Mouse (Mus musculus) CH12.LX (cell line): ENCODE results near the gene Tulp1. TPM values are rescaled to one million over a fixed set of nuclear protein-coding genes. Genes with fewer than 3 reads are reported as not detected.

ENCODE experiments used
- DNase-seq: peaks from one replicate; pipeline ENCODE4 v3.0.0-alpha.2; 2013; ENCODE audit errors: extremely low read depth
- H3K27ac ChIP-seq: 2 replicates; pipeline ENCODE4 v1.5.1; 2012; ENCODE audit warnings: low read depth, mild to moderate bottlenecking, control low read depth, moderate library complexity; ENCODE audit not compliant: insufficient read depth
- H3K27me3 ChIP-seq: replicated peaks from 2 replicates; pipeline ENCODE3; 2012; ENCODE audit warnings: inconsistent platforms
- H3K36me3 ChIP-seq, 2 experiments: replicated peaks in 1 of 2; 2 replicates each; pipeline versions ENCODE3 to v1.6.1; 2012; ENCODE audit warnings: inconsistent platforms in 1 of 2, low read length in 1 of 2, mild to moderate bottlenecking in 1 of 2, mixed read lengths in 1 of 2, moderate library complexity in 1 of 2; ENCODE audit not compliant: control insufficient read depth in 1 of 2, insufficient read depth in 1 of 2
- H3K4me1 ChIP-seq, 2 experiments: 2 replicates each; pipeline ENCODE4 v1.6.1; 2012; ENCODE audit warnings: inconsistent platforms in 1 of 2, moderate library complexity in 1 of 2; ENCODE audit not compliant: insufficient read depth in 2 of 2, control insufficient read depth in 1 of 2
- H3K4me2 ChIP-seq: 2 replicates; pipeline ENCODE4 v1.6.1; 2012; ENCODE audit warnings: low read depth, mild to moderate bottlenecking, control low read depth; ENCODE audit not compliant: poor library complexity, insufficient read depth, severe bottlenecking
- H3K4me3 ChIP-seq, 3 experiments: fragments of 150-350 bp in 1 of 3; sonication (generic) in 1 of 3; replicated peaks in 1 of 3; 2 replicates each; pipeline versions ENCODE3 to v1.5.1; 2011 to 2012; ENCODE audit warnings: low read depth in 2 of 3, low read length in 2 of 3, mild to moderate bottlenecking in 2 of 3, moderate library complexity in 2 of 3, control low read depth in 1 of 3, improper control_type of control experiment in 1 of 3, inconsistent platforms in 1 of 3, mixed read lengths in 1 of 3; ENCODE audit not compliant: poor library complexity in 1 of 3
- H3K79me2 ChIP-seq: replicated peaks from 2 replicates; pipeline ENCODE4 v1.6.1; 2012; ENCODE audit warnings: mild to moderate bottlenecking, moderate library complexity; ENCODE audit not compliant: control insufficient read depth, poor library complexity, insufficient read depth, severe bottlenecking; ENCODE audit errors: extremely low read depth
- H3K9ac ChIP-seq: 2 replicates; pipeline ENCODE4 v1.6.1; 2012; ENCODE audit warnings: low read depth, mild to moderate bottlenecking, control low read depth, moderate library complexity; ENCODE audit not compliant: insufficient read depth
- H3K9me3 ChIP-seq: replicated peaks from 2 replicates; pipeline ENCODE3; 2012; ENCODE audit warnings: low read length, inconsistent platforms, mixed read lengths
- BHLHE40 ChIP-seq: IDR thresholded peaks from 2 replicates; pipeline ENCODE4 v1.6.1; 2011; ENCODE audit warnings: mild to moderate bottlenecking, low read depth, low read length, improper control_type of control experiment
- CTCF ChIP-seq, 2 experiments: IDR thresholded peaks in 1 of 2; conservative IDR thresholded peaks in 1 of 2; 2 replicates each; pipeline ENCODE4 v1.5.1; 2011 to 2012; ENCODE audit warnings: low read depth in 2 of 2, low read length in 2 of 2, improper control_type of control experiment in 1 of 2, inconsistent platforms in 1 of 2, mild to moderate bottlenecking in 1 of 2, moderate library complexity in 1 of 2
- E2F4 ChIP-seq: IDR thresholded peaks from 2 replicates; pipeline ENCODE4 v1.6.1; 2011; ENCODE audit warnings: low read depth, low read length, improper control_type of control experiment; ENCODE audit not compliant: insufficient replicate concordance
- ELF1 ChIP-seq: IDR thresholded peaks from 2 replicates; pipeline ENCODE4 v1.6.1; 2014; ENCODE audit warnings: low read depth, mild to moderate bottlenecking, inconsistent platforms, low read length, improper control_type of control experiment
- HCFC1 ChIP-seq: IDR thresholded peaks from 2 replicates; pipeline ENCODE4 v1.6.1; 2012; ENCODE audit warnings: low read depth, mild to moderate bottlenecking, inconsistent platforms, low read length, improper control_type of control experiment
- JUND ChIP-seq: conservative IDR thresholded peaks from 2 replicates; pipeline ENCODE4 v1.6.1; 2011; ENCODE audit warnings: low read depth, low read length, improper control_type of control experiment
- KAT2A ChIP-seq: IDR thresholded peaks from 2 replicates; pipeline ENCODE4 v1.6.1; 2012; ENCODE audit warnings: low read length, improper control_type of control experiment, inconsistent platforms; ENCODE audit not compliant: insufficient replicate concordance
- MAZ ChIP-seq: IDR thresholded peaks from 2 replicates; pipeline ENCODE4 v1.6.1; 2012; ENCODE audit warnings: low read depth, mild to moderate bottlenecking, inconsistent platforms, low read length, improper control_type of control experiment, moderate library complexity
- MYC ChIP-seq: IDR thresholded peaks from 2 replicates; pipeline ENCODE4 v1.6.1; 2011; ENCODE audit warnings: low read depth, mild to moderate bottlenecking, improper control_type of control experiment, low read length
- RAD21 ChIP-seq: IDR thresholded peaks from 2 replicates; pipeline ENCODE4 v1.6.1; 2011; ENCODE audit warnings: low read depth, mild to moderate bottlenecking, low read length, improper control_type of control experiment, moderate library complexity
- RCOR1 ChIP-seq: conservative IDR thresholded peaks from 2 replicates; pipeline ENCODE4 v1.6.1; 2012; ENCODE audit warnings: low read depth, mild to moderate bottlenecking, inconsistent platforms, low read length, improper control_type of control experiment
- TBP ChIP-seq: conservative IDR thresholded peaks from 2 replicates; pipeline ENCODE4 v1.6.1; 2011; ENCODE audit warnings: low read depth, low read length, improper control_type of control experiment
- UBTF ChIP-seq: IDR thresholded peaks from 2 replicates; pipeline ENCODE4 v1.6.1; 2012; ENCODE audit warnings: low read depth, mild to moderate bottlenecking, inconsistent platforms, low read length, improper control_type of control experiment, moderate library complexity
- USF2 ChIP-seq: conservative IDR thresholded peaks from 2 replicates; pipeline ENCODE4 v1.6.1; 2011; ENCODE audit warnings: low read depth, low read length, improper control_type of control experiment
- ZC3H11A ChIP-seq: IDR thresholded peaks from 2 replicates; pipeline ENCODE4 v1.6.1; 2012; ENCODE audit warnings: low read depth, mild to moderate bottlenecking, inconsistent platforms, low read length, improper control_type of control experiment
- dilution Hi-C: fragments of 300-500 bp; cut with MboI; formaldehyde crosslinking; loops from 2 replicates; pipeline ENCODE4 v1.14.3; 2020; ENCODE audit warnings: low sequenced_read_pairs; ENCODE audit not compliant: extremely low pct_unique_long_range_greater_than_20kb, extremely low pct_ligation_motif_present
- in situ Hi-C: fragments of 300-500 bp; cut with MboI; formaldehyde crosslinking; loops from 3 replicates; pipeline ENCODE4 v1.14.3; 2019; ENCODE audit warnings: low sequenced_read_pairs, low pct_ligation_motif_present, low pct_unique_long_range_greater_than_20kb, mixed read lengths
- polyA plus RNA-seq: library from polyadenylated mRNA; unstranded; fragments of >175 nt; gene quantifications from 2 replicates; pipeline ENCODE4 v1.2.1, GENCODE M21; 2012; ENCODE audit warnings: low read depth; ENCODE audit not compliant: insufficient read length
- total RNA-seq, 2 experiments: library from RNA; depleted of rRNA; stranded (reverse); fragments of 300-350 nt in 1 of 2; fragments of >200 nt in 1 of 2; gene quantifications; 2 replicates each; pipeline ENCODE4 v1.2.3; 2012 to 2014

Tulp1 gene
- total and polyA plus RNA-seq, 3 experiments = not detected

- DNase-seq = no peak
- Histone ChIP-seq H3K27me3 (peaks cover 76% of the 10 kb centered on the region), H3K79me2 (no peaks in the 10 kb centered on the region), H3K9me3 (no peaks in the 10 kb centered on the region), H3K36me3 (no peaks in the 10 kb centered on the region), H3K4me3 (no peak overlapping the region), H3K4me2 (no peak overlapping the region), H3K27ac (no peak overlapping the region), H3K4me1 (peaks cover 10 to 15% of the 10 kb centered on the region in 2 experiments; a peak in 2 of 4 replicates), H3K9ac (no peak overlapping the region)
- dilution Hi-C loops = no loop called here
- in situ Hi-C loops = no loop called here
- TF ChIP-seq TBP = no peak
- TF ChIP-seq UBTF = no peak
- no peak for TF ChIP-seq RCOR1
- TF ChIP-seq ELF1 = no peak
- TF ChIP-seq HCFC1 = no peak
- no peak for TF ChIP-seq ZC3H11A
Observed at GRCm38 (mm10) chr17:28345882-28346281, 19.1 kb downstream of the Tulp1 start.

GRCm38 (mm10) chr17:28345271-28345721 is 19.7 kb downstream of the Tulp1 start:
- in situ Hi-C loops (no loop called here), dilution Hi-C loops (no loop called here)
- Histone ChIP-seq H3K27me3 (peaks cover 77% of the 10 kb centered on the region), H3K4me3 (no peak overlapping the region), H3K36me3 (no peaks in the 10 kb centered on the region), H3K4me2 (no peak overlapping the region), H3K9ac (no peak overlapping the region), H3K27ac (no peak overlapping the region), H3K9me3 (peaks cover 2% of the 10 kb centered on the region), H3K79me2 (no peaks in the 10 kb centered on the region), H3K4me1 (peaks cover 10 to 15% of the 10 kb centered on the region in 2 experiments; a peak in 2 of 4 replicates)
- TF ChIP-seq CTCF (conservative IDR thresholded peaks at IDR 0.05 in 1 of 2, IDR thresholded peaks at IDR 0.05 in 1 of 2; ENCODE audit: low read depth in 2 of 2, low read length in 2 of 2) = no peak
- TF ChIP-seq MYC = no peak
- TF ChIP-seq MAZ = no peak
- no peak for TF ChIP-seq BHLHE40
- no peak for TF ChIP-seq USF2
- no peak for TF ChIP-seq E2F4
- no peak for TF ChIP-seq JUND
- no peak for DNase-seq

- dilution Hi-C loops (no loop called here), in situ Hi-C loops (no loop called here)
- Histone ChIP-seq H3K9ac (no peak overlapping the region), H3K4me2 (no peak overlapping the region), H3K27ac (no peak overlapping the region), H3K4me3 (no peak overlapping the region), H3K4me1 (peaks cover 7 to 15% of the 10 kb centered on the region in 2 experiments; a peak in 2 of 4 replicates), H3K9me3 (peaks cover 8% of the 10 kb centered on the region), H3K27me3 (peaks cover 76% of the 10 kb centered on the region), H3K36me3 (no peaks in the 10 kb centered on the region), H3K79me2 (no peaks in the 10 kb centered on the region)
- no peak for DNase-seq
- TF ChIP-seq BHLHE40 = no peak
- TF ChIP-seq KAT2A = no peak
- TF ChIP-seq RAD21 = no peak
Observed at GRCm38 (mm10) chr17:28344670-28345069, 20.4 kb downstream of the Tulp1 start.
